Mouse (Mus musculus) effector memory CD4-positive, alpha-beta T cell, adult 5 months (primary cell): Measurements from ENCODE around the gene Tsen15. TPM values are rescaled to one million over a fixed set of nuclear protein-coding genes. Genes with fewer than 3 reads are reported as not detected.

ENCODE experiments used
- polyA plus RNA-seq: library from polyadenylated mRNA; unstranded; fragments of 100-300 nt; shearing (Covaris generic); gene quantifications from one replicate; pipeline ENCODE4 v1.2.1, GENCODE M21; 2017

Tsen15 gene
- 7.3 TPM for polyA plus RNA-seq

DNA sequence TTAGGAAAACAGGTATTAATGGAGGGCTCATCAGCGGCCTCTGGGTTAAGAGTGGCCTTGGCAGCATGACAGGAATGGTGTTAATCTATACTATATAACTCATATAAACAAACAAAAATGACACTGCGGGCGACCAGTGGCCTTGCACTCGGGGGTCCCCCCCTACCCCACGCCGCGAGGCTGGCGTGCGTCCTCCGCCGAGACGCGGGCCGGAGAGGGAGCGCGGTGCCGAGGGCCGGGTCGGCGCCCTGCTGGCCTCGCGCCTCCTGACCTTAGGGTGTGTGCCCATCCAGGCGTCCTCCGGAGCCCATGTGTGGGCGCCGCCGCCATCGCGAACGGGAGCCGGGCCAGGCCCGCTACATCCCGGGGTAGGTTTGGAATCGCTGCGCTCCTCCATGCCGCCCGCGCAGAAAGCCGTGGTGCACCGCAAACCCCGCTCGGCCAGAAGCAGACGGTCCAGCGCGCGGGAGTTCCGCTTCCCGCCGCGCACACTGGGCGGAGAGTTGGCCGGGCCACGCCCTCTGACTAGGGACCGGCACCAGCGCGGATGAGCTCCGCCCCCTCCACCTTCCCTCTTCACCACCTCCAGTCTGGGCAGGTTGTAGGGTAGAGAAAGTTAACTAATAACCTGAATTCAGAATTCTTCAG, at the start of gene Tsen15:
Tsen15 (minus strand) TSS at position 501 of the 648 bp plus-strand sequence.

DNA sequence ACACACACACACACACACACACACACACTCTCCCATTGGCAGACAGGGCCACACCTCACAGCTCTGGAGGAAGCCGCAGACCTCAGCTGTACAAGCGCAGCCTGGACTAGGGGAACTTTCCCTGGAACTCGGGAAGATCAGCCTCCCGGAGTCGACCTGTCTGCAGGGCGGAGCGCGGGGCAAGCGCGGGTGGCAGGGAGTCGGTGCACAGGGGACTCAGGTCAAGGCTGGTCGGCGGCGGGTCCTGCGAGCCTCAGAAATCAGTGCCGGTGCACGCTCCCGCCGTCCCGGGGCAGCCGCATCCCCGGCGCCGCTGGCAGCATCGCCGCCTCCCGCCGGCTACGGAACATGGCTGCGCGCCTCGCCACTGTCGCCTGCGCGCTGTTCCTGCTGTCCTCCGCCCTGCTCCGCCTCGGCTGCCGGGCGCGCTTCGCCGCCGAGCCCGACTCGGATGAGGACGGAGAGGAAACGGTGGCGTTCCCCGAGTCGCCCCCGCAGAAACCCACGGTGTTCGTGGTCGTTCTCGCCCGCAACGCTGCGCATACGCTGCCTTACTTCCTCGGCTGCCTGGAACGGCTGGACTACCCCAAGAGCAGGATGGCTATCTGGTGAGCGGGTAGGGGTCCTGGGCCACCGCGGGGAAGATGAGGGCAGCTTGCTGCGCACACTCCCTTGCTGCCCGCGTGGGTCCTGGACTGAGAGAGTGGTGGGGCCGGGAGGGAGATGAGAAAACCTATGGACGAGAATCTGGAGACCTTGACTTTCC, 13.5 kb upstream of the Tsen15 start, which contains the start of gene Colgalt2:
Colgalt2 (plus strand) TSS at position 41 of the 766 bp plus-strand sequence.

Other genes with a start within 250 kb of the Tsen15 start
- not detected for gene Colgalt2, start 13.1 kb upstream of the Tsen15 start, polyA plus RNA-seq